Mouse (Mus musculus) left cerebral cortex, adult 2 months (tissue): ENCODE results near the gene Zc3h10. TPM values are rescaled to one million over a fixed set of nuclear protein-coding genes. Genes with fewer than 3 reads are reported as not detected.
"Not testable (repeated sequence)": the region's sequence is repeated elsewhere in the genome, so short reads cannot be mapped to it uniquely, and the experiment has no call there.

Experiments
- DNase-seq, 2 experiments: peaks; one replicate each; pipeline ENCODE4 v3.0.0; 2021 to 2022; ENCODE audit warnings: low spot score in 2 of 2, mixed read lengths in 1 of 2; ENCODE audit errors: extremely low spot score in 1 of 2
- H3K27ac ChIP-seq: fragments of 200-600 bp; 2 replicates; pipeline ENCODE4 v1.8.1; 2022
- H3K4me3 ChIP-seq: fragments of 200-600 bp; 2 replicates; pipeline ENCODE4 v1.8.1; 2022
- CTCF ChIP-seq: fragments of 200-600 bp; IDR thresholded peaks from 2 replicates; pipeline ENCODE4 v1.8.1; 2022; ENCODE audit warnings: antibody characterized with exemption, mild to moderate bottlenecking, moderate library complexity
- intact Hi-C: fragments of 180-260 bp; cut with DNase I; formaldehyde crosslinking; loops from one replicate; pipeline ENCODE4 v1.15.1; 2025
- total RNA-seq, 2 experiments: library from RNA; stranded (reverse); gene quantifications; 2 replicates each; pipeline ENCODE4 v1.2.3; 2021

The Zc3h10 gene
- total RNA-seq, 2 experiments from 2014 or later, result 12.4 to 15.7 TPM

DNA sequence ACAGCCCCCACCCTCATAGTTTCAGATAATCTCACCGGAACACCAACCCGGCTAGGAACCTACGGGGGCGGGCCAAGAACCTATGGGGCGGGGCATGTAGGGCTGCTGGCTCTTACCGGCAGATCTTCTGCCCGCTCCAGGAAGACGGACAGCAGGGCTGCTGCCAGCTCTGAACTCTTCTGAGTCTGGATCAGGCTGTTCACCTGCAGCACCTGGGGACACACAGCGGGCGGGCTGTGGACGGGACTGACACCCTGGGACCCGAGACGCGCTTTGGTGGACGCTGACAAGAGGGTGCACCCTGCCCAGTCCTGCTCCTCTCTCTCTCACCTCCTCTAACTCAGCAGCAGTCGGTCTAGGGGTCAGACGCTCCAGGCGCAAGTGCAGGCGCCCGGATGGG, 31.5 kb downstream of the Zc3h10 start:
- no peak for DNase-seq
- no peak for TF ChIP-seq CTCF
- Histone ChIP-seq H3K27ac (no peak overlapping the region), H3K4me3 (no peak overlapping the region)
- intact Hi-C loops, result no loop called here

- DNase-seq, result no peak
- TF ChIP-seq CTCF, result no peak
- no peak overlapping the region for H3K4me3 ChIP-seq
- intact Hi-C loops, result no loop called here
- no peak overlapping the region for H3K27ac ChIP-seq
Observed at GRCm38 (mm10) chr10:128515044-128515443, 32.5 kb downstream of the Zc3h10 start.

GRCm38 (mm10) chr10:128511761-128512160, 35.8 kb downstream of the Zc3h10 start:
- intact Hi-C loops, result no loop called here
- no peak for TF ChIP-seq CTCF

DNA sequence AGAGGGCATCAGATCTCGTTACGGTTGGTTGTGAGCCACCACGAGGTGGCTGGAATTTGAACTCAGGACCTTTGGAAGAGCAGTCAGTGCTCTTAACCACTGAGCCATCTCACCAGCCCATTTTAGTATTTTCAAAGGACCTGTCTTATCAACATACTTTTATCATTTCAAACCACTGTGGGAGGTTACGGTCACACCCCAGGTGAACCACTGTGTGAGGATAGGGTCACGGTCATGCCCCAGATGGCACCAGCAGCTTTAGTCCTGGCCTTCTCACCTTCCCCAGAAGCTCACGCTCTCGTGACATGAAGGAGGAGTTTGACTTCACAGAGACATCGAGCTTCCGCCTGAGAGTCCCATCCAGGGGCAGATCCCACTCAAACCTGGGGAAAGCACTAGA, 36.4 kb downstream of the Zc3h10 start:
- H3K4me3 ChIP-seq, result no peak overlapping the region
- TF ChIP-seq CTCF, result no peak
- intact Hi-C loops, result no loop called here
- H3K27ac ChIP-seq, result no peak overlapping the region
- DNase-seq, result no peak

More at GRCm38 (mm10) chr10:128511761-128512160, 35.8 kb downstream of the Zc3h10 start:
- Histone ChIP-seq H3K27ac (no peak overlapping the region), H3K4me3 (no peak overlapping the region)
- no peak for DNase-seq

DNA sequence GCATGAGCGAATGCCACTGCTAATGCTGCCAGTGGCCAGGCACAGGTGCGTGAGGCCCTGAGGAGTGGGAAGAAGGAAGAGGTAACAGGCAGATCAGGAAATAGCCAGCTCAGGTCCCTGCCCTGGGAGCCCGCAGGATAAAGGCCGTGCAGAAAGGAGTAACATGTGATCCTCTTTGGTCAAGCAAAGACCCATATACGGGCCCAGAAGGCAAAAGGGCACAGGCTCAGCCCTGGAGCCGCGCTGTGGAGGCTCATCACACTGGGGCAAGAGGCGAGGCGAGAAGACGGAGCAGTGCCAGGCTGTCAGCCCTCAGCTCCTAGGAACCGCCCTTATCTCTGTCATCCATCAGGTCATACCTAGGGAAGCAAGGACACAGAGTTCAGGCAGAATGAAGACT, 37.3 kb downstream of the Zc3h10 start:
- H3K27ac ChIP-seq, result no peak overlapping the region
- intact Hi-C loops, result no loop called here
- no peak overlapping the region for H3K4me3 ChIP-seq
- no peak for TF ChIP-seq CTCF
- no peak for DNase-seq

DNA sequence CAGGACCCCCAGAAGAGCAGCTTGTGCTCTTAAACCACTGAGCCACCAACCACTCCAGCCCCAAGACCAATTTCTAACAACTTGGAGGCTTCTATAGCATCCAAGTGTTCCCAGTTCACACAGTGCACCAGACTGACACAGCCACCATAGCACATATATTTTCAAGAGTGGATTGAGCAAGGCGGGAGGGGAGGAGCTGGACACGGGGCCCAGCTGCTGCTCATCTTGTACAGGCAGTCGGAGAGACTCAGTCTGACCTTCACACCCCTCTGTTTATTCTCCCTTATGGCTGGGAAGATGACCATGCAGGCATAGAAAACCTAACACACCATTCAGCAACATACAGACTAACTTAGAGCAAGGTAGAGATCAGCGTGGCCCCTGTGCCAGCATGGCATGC, 37.7 kb downstream of the Zc3h10 start:
- intact Hi-C loops, result no loop called here

DNA sequence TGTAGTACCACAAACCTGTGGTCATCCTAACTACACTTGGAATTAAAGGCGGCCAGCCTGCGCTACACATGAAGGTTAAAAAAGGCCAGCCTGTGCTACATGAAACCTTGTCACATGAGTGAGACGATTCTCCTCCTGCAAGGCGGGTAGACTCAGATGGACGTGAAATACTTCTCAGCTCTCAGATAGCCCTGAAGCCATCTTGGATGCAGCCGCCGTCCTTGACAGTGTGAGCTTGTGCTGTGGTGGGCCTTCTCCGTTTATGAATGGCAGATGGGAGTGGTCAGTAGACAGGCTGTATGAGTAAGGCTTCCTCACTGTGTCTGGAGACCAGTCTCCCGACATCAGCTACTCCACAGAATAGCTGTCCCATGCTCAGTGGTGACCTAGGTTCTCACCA, 38.4 kb downstream of the Zc3h10 start:
- DNase-seq, result no peak
- intact Hi-C loops, result no loop called here
- TF ChIP-seq CTCF, result no peak

More for the DNA sequence above, 37.7 kb downstream of the Zc3h10 start:
- TF ChIP-seq CTCF, result no peak
- Histone ChIP-seq H3K27ac (no peak overlapping the region), H3K4me3 (no peak overlapping the region)
- DNase-seq, result no peak

GRCm38 (mm10) chr10:128508260-128508659, 39.3 kb downstream of the Zc3h10 start:
- intact Hi-C loops, result no loop called here
- no peak for DNase-seq
- TF ChIP-seq CTCF, result no peak
- no peak overlapping the region for H3K27ac ChIP-seq
- H3K4me3 ChIP-seq, result no peak overlapping the region

More for the DNA sequence above, 38.4 kb downstream of the Zc3h10 start:
- Histone ChIP-seq H3K27ac (no peak overlapping the region), H3K4me3 (no peak overlapping the region)

DNA sequence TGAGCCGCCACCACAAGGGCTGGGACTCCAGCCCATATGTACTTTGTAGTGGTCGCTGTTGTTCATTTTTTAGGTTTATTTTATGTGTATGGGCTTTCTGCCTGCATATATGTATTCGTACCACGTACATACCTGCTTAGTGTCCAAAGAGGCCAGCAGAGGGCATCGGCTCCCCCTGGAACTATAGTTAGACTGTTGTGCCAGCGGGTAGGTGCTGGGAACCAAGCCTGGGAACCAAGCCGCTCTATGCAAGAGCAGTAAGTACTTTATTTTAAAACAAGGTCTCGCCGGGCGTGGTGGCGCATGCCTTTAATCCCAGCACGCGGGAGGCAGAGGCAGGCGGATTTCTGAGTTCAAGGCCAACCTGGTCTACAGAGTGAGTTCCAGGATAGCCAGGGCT, 41.6 kb downstream of the Zc3h10 start:
- H3K27ac ChIP-seq, result no peak overlapping the region
- TF ChIP-seq CTCF, result no peak; the same call in 1 of the 2 replicates
- intact Hi-C loops, result no loop called here
- H3K4me3 ChIP-seq, result no peak overlapping the region
- no peak for DNase-seq

DNA sequence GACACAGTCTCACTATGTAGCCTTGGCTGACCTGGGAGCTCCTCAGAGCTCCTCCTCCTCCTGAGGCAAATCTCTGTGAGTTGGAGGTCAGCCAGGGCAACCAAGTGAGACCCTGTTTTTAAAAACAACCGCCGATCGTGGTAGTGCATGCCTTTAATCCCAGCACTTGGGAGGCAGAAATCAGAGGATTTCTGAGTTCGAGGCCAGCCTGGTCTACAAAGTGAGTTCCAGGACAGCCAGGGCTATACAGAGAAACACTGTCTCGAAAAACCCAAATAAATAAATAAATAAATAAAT, 42.3 kb downstream of the Zc3h10 start:
- DNase-seq, intact Hi-C loops, H3K27ac ChIP-seq, H3K4me3 ChIP-seq: not testable (repeated sequence)

DNA sequence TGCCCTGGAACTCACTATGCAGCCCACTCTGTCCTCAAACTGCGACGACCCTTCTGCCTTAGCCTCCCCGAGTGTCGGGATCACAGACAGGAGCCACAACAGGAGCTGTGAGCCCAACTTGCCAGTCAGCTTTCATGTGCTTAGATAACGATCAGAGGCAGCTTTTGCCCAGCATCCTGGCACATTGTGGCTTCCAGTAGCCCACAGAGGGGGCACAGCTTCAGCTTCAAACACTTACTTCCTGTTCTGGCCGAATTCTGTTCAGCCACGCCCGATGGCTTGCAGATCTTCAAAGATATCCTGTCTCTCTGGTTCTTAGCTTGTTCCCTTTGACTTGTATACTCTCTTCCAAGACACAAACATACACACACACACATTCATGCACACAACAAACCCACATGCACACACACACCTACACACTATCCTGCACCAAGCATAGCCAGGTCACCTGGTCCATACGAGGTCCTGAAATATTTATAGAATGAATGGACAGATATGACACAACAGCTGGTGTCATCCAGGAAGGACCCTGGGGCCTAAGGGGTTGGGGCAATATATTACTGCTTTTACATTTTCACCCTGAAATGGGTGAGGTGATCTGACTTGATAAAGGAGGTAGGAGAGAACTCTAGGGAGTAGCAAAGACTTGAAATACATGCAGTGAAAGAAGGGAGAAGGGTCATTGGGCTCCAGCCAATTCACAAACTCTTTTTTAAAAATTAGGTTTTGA, 42.8 kb downstream of the Zc3h10 start:
- H3K4me3 ChIP-seq, result no peak overlapping the region
- DNase-seq, result no peak
- TF ChIP-seq CTCF, result no peak
- no peak overlapping the region; the same call in 1 of the 2 replicates for H3K27ac ChIP-seq
- intact Hi-C loops, result no loop called here

DNA sequence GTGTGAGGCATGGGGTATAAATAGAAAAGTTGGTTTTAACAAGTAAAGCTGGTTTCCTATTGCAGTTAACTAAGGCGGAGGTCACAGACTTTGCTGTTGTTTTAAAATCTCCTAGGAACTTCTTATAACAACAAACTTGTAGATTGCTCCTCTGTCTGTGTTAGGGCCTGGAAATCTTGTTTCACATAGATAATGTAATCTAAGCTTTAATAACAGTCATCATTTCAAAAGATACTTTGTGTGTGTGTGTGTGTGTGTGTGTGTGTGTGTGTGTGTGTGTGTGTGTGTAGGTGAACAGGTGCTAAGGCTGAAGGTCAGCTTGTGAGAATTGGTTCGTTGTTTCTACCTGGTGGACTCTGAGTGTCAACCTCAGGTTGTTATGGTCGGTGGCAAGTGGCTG, 43.6 kb downstream of the Zc3h10 start:
- TF ChIP-seq CTCF, result no peak
- intact Hi-C loops, result no loop called here
- DNase-seq, result no peak
- H3K27ac ChIP-seq, result no peak overlapping the region; the same call in 1 of the 2 replicates
- H3K4me3 ChIP-seq, result no peak overlapping the region

GRCm38 (mm10) chr10:128503532-128503931, 44.0 kb downstream of the Zc3h10 start:
- Histone ChIP-seq H3K4me3 (no peak overlapping the region), H3K27ac (peak overlapping the region; percentile 8; the same call in 1 of the 2 replicates)
- TF ChIP-seq CTCF, result no peak
- no peak for DNase-seq
- intact Hi-C loops, result loop anchor here (2.0 kb wide), 1 partner anchor 21 kb away; the partner anchor contains the start of gene Esyt1
